Mouse (Mus musculus): ENCODE measurements around the gene Far1.

The Far1 gene

GRCm38 (mm10) chr7:113571121-113571520 lies 57.5 kb downstream of the Far1 start:
- no peak for DNase-seq (ENCODE audit: inconsistent ontology term)

- no peak for DNase-seq (ENCODE audit: inconsistent ontology term)
Observed at GRCm38 (mm10) chr7:113572741-113573140, 59.1 kb downstream of the Far1 start.

GRCm38 (mm10) chr7:113582111-113582510 lies 68.5 kb downstream of the Far1 start:
- DNase-seq (ENCODE audit: inconsistent ontology term): peak; percentile 28

- DNase-seq (ENCODE audit: inconsistent ontology term): no peak
Observed at GRCm38 (mm10) chr7:113589211-113589610, 75.6 kb downstream of the Far1 start.

GRCm38 (mm10) chr7:113590330-113590729 lies 76.7 kb downstream of the Far1 start:
- DNase-seq (ENCODE audit: inconsistent ontology term): no peak

GRCm38 (mm10) chr7:113591084-113591483 lies 77.5 kb downstream of the Far1 start:
- DNase-seq (ENCODE audit: inconsistent ontology term): peak; percentile 79

GRCm38 (mm10) chr7:113591557-113592354 lies 78.1 kb downstream of the Far1 start:
- no peak for DNase-seq (ENCODE audit: inconsistent ontology term)

- no peak for DNase-seq (ENCODE audit: inconsistent ontology term)
Observed at GRCm38 (mm10) chr7:113592696-113593095, 79.1 kb downstream of the Far1 start.

- peak; percentile 75 for DNase-seq (ENCODE audit: inconsistent ontology term)
Observed at GRCm38 (mm10) chr7:113594363-113594762, 80.7 kb downstream of the Far1 start.

GRCm38 (mm10) chr7:113597231-113597630 lies 83.6 kb downstream of the Far1 start:
- DNase-seq (ENCODE audit: inconsistent ontology term): no peak

GRCm38 (mm10) chr7:113601803-113602202 lies 88.2 kb downstream of the Far1 start:
- DNase-seq (ENCODE audit: inconsistent ontology term): no peak

- DNase-seq (ENCODE audit: inconsistent ontology term): peak; percentile 44
Observed at GRCm38 (mm10) chr7:113607928-113608327, 94.3 kb downstream of the Far1 start.

- peak; percentile 81 for DNase-seq (ENCODE audit: inconsistent ontology term)
Observed at GRCm38 (mm10) chr7:113609027-113609705, 95.5 kb downstream of the Far1 start.

GRCm38 (mm10) chr7:113612628-113613027 lies 99.0 kb downstream of the Far1 start:
- DNase-seq (ENCODE audit: inconsistent ontology term): no peak

GRCm38 (mm10) chr7:113614198-113614927 lies 100.7 kb downstream of the Far1 start:
- DNase-seq (ENCODE audit: inconsistent ontology term): no peak

- no peak for DNase-seq (ENCODE audit: inconsistent ontology term)
Observed at GRCm38 (mm10) chr7:113619166-113619565, 105.5 kb downstream of the Far1 start.

- DNase-seq (ENCODE audit: inconsistent ontology term): no peak
Observed at GRCm38 (mm10) chr7:113619768-113620167, 106.1 kb downstream of the Far1 start.
